Mouse (Mus musculus): ENCODE measurements around the gene Abhd17b. TPM values are rescaled to one million over a fixed set of nuclear protein-coding genes. Genes with fewer than 3 reads are reported as not detected.

Gene Abhd17b
- polyA plus RNA-seq, 1 experiment from 2014 or later = 26.5 TPM

GRCm38 (mm10) chr19:21646142-21646541 lies 6.8 kb upstream of the Abhd17b start:
- Histone ChIP-seq H3K27ac (ENCODE audit: low read length) (no peak overlapping the region), H3K9ac (replicated peaks; ENCODE audit: low read length) (no peak overlapping the region), H3K9me3 (ENCODE audit: low read length) (no peaks in the 10 kb centered on the region), H3K36me3 (ENCODE audit: insufficient read depth, low read length) (no peaks in the 10 kb centered on the region), H3K27me3 (ENCODE audit: insufficient read depth, low read length) (no peaks in the 10 kb centered on the region), H3K4me2 (replicated peaks; ENCODE audit: low read depth, low read length) (no peak overlapping the region), H3K4me1 (ENCODE audit: insufficient read depth, low read length) (peaks cover 10% of the 10 kb centered on the region), H3K4me3 (ENCODE audit: low read length) (no peak overlapping the region)
- WGBS = 48% methylated on average over 6 of the region's 6 CpGs
- no peak for ATAC-seq (ENCODE audit: low FRiP score, low TSS enrichment)

GRCm38 (mm10) chr19:21651664-21652063 lies 1.3 kb upstream of the Abhd17b start:
- WGBS = 31% methylated on average over 6 of the region's 6 CpGs
- Histone ChIP-seq H3K4me3 (ENCODE audit: low read length) (peak overlapping the region; percentile 92), H3K4me1 (ENCODE audit: insufficient read depth, low read length) (peaks cover 29% of the 10 kb centered on the region), H3K36me3 (ENCODE audit: insufficient read depth, low read length) (no peaks in the 10 kb centered on the region), H3K27ac (ENCODE audit: low read length) (peak overlapping the region; percentile 99), H3K9me3 (ENCODE audit: low read length) (no peaks in the 10 kb centered on the region), H3K27me3 (ENCODE audit: insufficient read depth, low read length) (no peaks in the 10 kb centered on the region), H3K4me2 (replicated peaks; ENCODE audit: low read depth, low read length) (peak overlapping the region; percentile 73), H3K9ac (replicated peaks; ENCODE audit: low read length) (peak overlapping the region; percentile 68)
- ATAC-seq (ENCODE audit: low FRiP score, low TSS enrichment) = no peak

GRCm38 (mm10) chr19:21652285-21653171 lies 457 bp upstream of the Abhd17b start, which contains the start of gene 1110059E24Rik:
TSS of gene 1110059E24Rik (minus strand) at chr19:21652976.
- H3K4me1 ChIP-seq (ENCODE audit: insufficient read depth, low read length) = peaks cover 29% of the 10 kb centered on the region
- ATAC-seq (ENCODE audit: low FRiP score, low TSS enrichment) = peak; percentile 100
- H3K9me3 ChIP-seq (ENCODE audit: low read length) = no peaks in the 10 kb centered on the region
- peak within 1 kb of the TSS; percentile 92 for H3K4me3 ChIP-seq (ENCODE audit: low read length)
- 6% methylated on average over 52 of the region's 52 CpGs for WGBS
- H3K36me3 ChIP-seq (ENCODE audit: insufficient read depth, low read length) = no peaks in the 10 kb centered on the region
- H3K4me2 ChIP-seq (replicated peaks; ENCODE audit: low read depth, low read length) = peak within 1 kb of the TSS; percentile 83
- H3K27ac ChIP-seq (ENCODE audit: low read length) = peak within 1 kb of the TSS; percentile 99
- no peaks in the 10 kb centered on the region for H3K27me3 ChIP-seq (ENCODE audit: insufficient read depth, low read length)
- H3K9ac ChIP-seq (replicated peaks; ENCODE audit: low read length) = peak within 1 kb of the TSS; percentile 98

GRCm38 (mm10) chr19:21654788-21655187 lies 1.8 kb downstream of the Abhd17b start:
- 53% methylated on average over 7 of the region's 7 CpGs for WGBS
- Histone ChIP-seq H3K4me1 (ENCODE audit: insufficient read depth, low read length) (peaks cover 29% of the 10 kb centered on the region), H3K4me3 (ENCODE audit: low read length) (peak overlapping the region; percentile 92), H3K27ac (ENCODE audit: low read length) (no peak overlapping the region), H3K36me3 (ENCODE audit: insufficient read depth, low read length) (no peaks in the 10 kb centered on the region), H3K27me3 (ENCODE audit: insufficient read depth, low read length) (no peaks in the 10 kb centered on the region), H3K9me3 (ENCODE audit: low read length) (no peaks in the 10 kb centered on the region), H3K9ac (replicated peaks; ENCODE audit: low read length) (0 out of 2 replicates have a peak overlapping the region, but pooled peaks have one; percentile 22), H3K4me2 (replicated peaks; ENCODE audit: low read depth, low read length) (peak overlapping the region; percentile 83)
- no peak for ATAC-seq (ENCODE audit: low FRiP score, low TSS enrichment)

GRCm38 (mm10) chr19:21660734-21661133 lies 7.7 kb downstream of the Abhd17b start:
- Histone ChIP-seq H3K4me2 (replicated peaks; ENCODE audit: low read depth, low read length) (no peak overlapping the region), H3K9ac (replicated peaks; ENCODE audit: low read length) (no peak overlapping the region), H3K27me3 (ENCODE audit: insufficient read depth, low read length) (no peaks in the 10 kb centered on the region), H3K9me3 (ENCODE audit: low read length) (no peaks in the 10 kb centered on the region), H3K36me3 (ENCODE audit: insufficient read depth, low read length) (no peaks in the 10 kb centered on the region), H3K27ac (ENCODE audit: low read length) (no peak overlapping the region), H3K4me3 (ENCODE audit: low read length) (no peak overlapping the region), H3K4me1 (ENCODE audit: insufficient read depth, low read length) (peaks cover 3% of the 10 kb centered on the region; the same call in 1 of the 2 replicates)
- WGBS = 90% methylated on average over 1 of the region's 1 CpGs
- ATAC-seq (ENCODE audit: low FRiP score, low TSS enrichment) = no peak

GRCm38 (mm10) chr19:21663756-21664456 lies 10.9 kb downstream of the Abhd17b start:
- no peaks in the 10 kb centered on the region for H3K4me1 ChIP-seq (ENCODE audit: insufficient read depth, low read length)
- no peak for ATAC-seq (ENCODE audit: low FRiP score, low TSS enrichment)
- no peaks in the 10 kb centered on the region for H3K27me3 ChIP-seq (ENCODE audit: insufficient read depth, low read length)
- no peaks in the 10 kb centered on the region for H3K36me3 ChIP-seq (ENCODE audit: insufficient read depth, low read length)
- no peak overlapping the region for H3K4me3 ChIP-seq (ENCODE audit: low read length)
- H3K9me3 ChIP-seq (ENCODE audit: low read length) = no peaks in the 10 kb centered on the region
- WGBS = 67% methylated on average over 4 of the region's 4 CpGs
- no peak overlapping the region for H3K27ac ChIP-seq (ENCODE audit: low read length)
- H3K4me2 ChIP-seq (replicated peaks; ENCODE audit: low read depth, low read length) = no peak overlapping the region
- H3K9ac ChIP-seq (replicated peaks; ENCODE audit: low read length) = no peak overlapping the region

- no peaks in the 10 kb centered on the region for H3K27me3 ChIP-seq (ENCODE audit: insufficient read depth, low read length)
- H3K4me2 ChIP-seq (replicated peaks; ENCODE audit: low read depth, low read length) = no peak overlapping the region
- ATAC-seq (ENCODE audit: low FRiP score, low TSS enrichment) = no peak
- H3K4me3 ChIP-seq (ENCODE audit: low read length) = no peak overlapping the region
- peaks cover 6% of the 10 kb centered on the region; the same call in 1 of the 2 replicates for H3K36me3 ChIP-seq (ENCODE audit: insufficient read depth, low read length)
- H3K27ac ChIP-seq (ENCODE audit: low read length) = no peak overlapping the region
- WGBS = 73% methylated on average over 4 of the region's 4 CpGs
- H3K9ac ChIP-seq (replicated peaks; ENCODE audit: low read length) = no peak overlapping the region
- H3K9me3 ChIP-seq (ENCODE audit: low read length) = peaks cover 3% of the 10 kb centered on the region; the same call in 1 of the 2 replicates
- no peaks in the 10 kb centered on the region for H3K4me1 ChIP-seq (ENCODE audit: insufficient read depth, low read length)
These were observed 16.7 kb downstream of the Abhd17b start for GRCm38 (mm10) chr19:21669650-21670049.

GRCm38 (mm10) chr19:21674354-21675096 lies 21.5 kb downstream of the Abhd17b start:
- 96% methylated on average over 17 of the region's 17 CpGs for WGBS
- Histone ChIP-seq H3K4me3 (ENCODE audit: low read length) (no peak overlapping the region), H3K9me3 (ENCODE audit: low read length) (peaks cover 6% of the 10 kb centered on the region), H3K27ac (ENCODE audit: low read length) (no peak overlapping the region), H3K4me1 (ENCODE audit: insufficient read depth, low read length) (no peaks in the 10 kb centered on the region), H3K9ac (replicated peaks; ENCODE audit: low read length) (no peak overlapping the region), H3K36me3 (ENCODE audit: insufficient read depth, low read length) (peaks cover 15% of the 10 kb centered on the region), H3K27me3 (ENCODE audit: insufficient read depth, low read length) (no peaks in the 10 kb centered on the region), H3K4me2 (replicated peaks; ENCODE audit: low read depth, low read length) (no peak overlapping the region)
- no peak for ATAC-seq (ENCODE audit: low FRiP score, low TSS enrichment)

- no peak for ATAC-seq (ENCODE audit: low FRiP score, low TSS enrichment)
- Histone ChIP-seq H3K9me3 (ENCODE audit: low read length) (peaks cover 2% of the 10 kb centered on the region), H3K9ac (replicated peaks; ENCODE audit: low read length) (no peak overlapping the region), H3K27me3 (ENCODE audit: insufficient read depth, low read length) (no peaks in the 10 kb centered on the region), H3K4me1 (ENCODE audit: insufficient read depth, low read length) (no peaks in the 10 kb centered on the region), H3K36me3 (ENCODE audit: insufficient read depth, low read length) (peaks cover 22% of the 10 kb centered on the region), H3K4me2 (replicated peaks; ENCODE audit: low read depth, low read length) (no peak overlapping the region), H3K27ac (ENCODE audit: low read length) (no peak overlapping the region), H3K4me3 (ENCODE audit: low read length) (no peak overlapping the region)
- WGBS = 97% methylated on average over 3 of the region's 3 CpGs
These were observed 27.1 kb downstream of the Abhd17b start for GRCm38 (mm10) chr19:21680091-21680490.
